Mouse (Mus musculus) skeletal muscle tissue, adult 2 months (tissue): ENCODE results near the gene Glp1r.

Experiments used
- DNase-seq: peaks from one replicate; pipeline ENCODE4 v3.0.0-alpha.2; 2012; ENCODE audit warnings: low read depth, low spot score

Glp1r gene

GRCm38 (mm10) chr17:30901627-30902026, at the start of gene Glp1r:
Glp1r (plus strand) TSS chr17:30901817.
- DNase-seq, result no peak

- DNase-seq, result no peak
Measured at GRCm38 (mm10) chr17:30852345-30852744, 49.3 kb upstream of the Glp1r start.

- no peak for DNase-seq
Measured at GRCm38 (mm10) chr17:30857347-30857746, 44.3 kb upstream of the Glp1r start.

- DNase-seq, result no peak
Measured at GRCm38 (mm10) chr17:30858586-30859259, 42.9 kb upstream of the Glp1r start.

GRCm38 (mm10) chr17:30859989-30860585, 41.5 kb upstream of the Glp1r start:
- no peak for DNase-seq

- no peak for DNase-seq
Measured at GRCm38 (mm10) chr17:30860606-30861005, 41.0 kb upstream of the Glp1r start.

- no peak for DNase-seq
Measured at GRCm38 (mm10) chr17:30866281-30866680, 35.3 kb upstream of the Glp1r start.

- DNase-seq, result no peak
Measured at GRCm38 (mm10) chr17:30866966-30867365, 34.7 kb upstream of the Glp1r start.

GRCm38 (mm10) chr17:30871040-30871439, 30.6 kb upstream of the Glp1r start:
- DNase-seq, result no peak

GRCm38 (mm10) chr17:30874276-30874675, 27.3 kb upstream of the Glp1r start:
- no peak for DNase-seq

- DNase-seq, result no peak
Measured at GRCm38 (mm10) chr17:30877456-30877855, 24.2 kb upstream of the Glp1r start.

GRCm38 (mm10) chr17:30878626-30879025, 23.0 kb upstream of the Glp1r start:
- no peak for DNase-seq

GRCm38 (mm10) chr17:30880391-30880790, 21.2 kb upstream of the Glp1r start:
- no peak for DNase-seq

GRCm38 (mm10) chr17:30881001-30881400, 20.6 kb upstream of the Glp1r start:
- DNase-seq, result no peak

GRCm38 (mm10) chr17:30882206-30882605, 19.4 kb upstream of the Glp1r start:
- DNase-seq, result no peak

- no peak for DNase-seq
Measured at GRCm38 (mm10) chr17:30883534-30883933, 18.1 kb upstream of the Glp1r start.

GRCm38 (mm10) chr17:30892086-30892485, 9.5 kb upstream of the Glp1r start:
- DNase-seq, result no peak

- DNase-seq, result no peak
Measured at GRCm38 (mm10) chr17:30892730-30893129, 8.9 kb upstream of the Glp1r start.

- no peak for DNase-seq
Measured at GRCm38 (mm10) chr17:30897075-30897474, 4.5 kb upstream of the Glp1r start.

GRCm38 (mm10) chr17:30904096-30904495, 2.5 kb downstream of the Glp1r start:
- no peak for DNase-seq

- DNase-seq, result no peak
Measured at GRCm38 (mm10) chr17:30907577-30907976, 6.0 kb downstream of the Glp1r start.

- no peak for DNase-seq
Measured at GRCm38 (mm10) chr17:30910866-30911731, 9.5 kb downstream of the Glp1r start.

- no peak for DNase-seq
Measured at GRCm38 (mm10) chr17:30911732-30912088, 10.1 kb downstream of the Glp1r start.
